Mouse (Mus musculus): ENCODE measurements at regions not wholly inside any gene's neighbourhood (a gene's known extent, or its start where the extent isn't known, plus 50 kb on each side); places are given as distances from the start of the nearest gene placed in this dataset.

- DNase-seq (peak; percentile 26), ATAC-seq (0 out of 2 replicates have a peak, but pooled peaks have one; percentile 43)
- Histone ChIP-seq H3K4me1 (ENCODE audit: insufficient read depth) (no peaks in the 10 kb centered on the region), H3K9ac (replicated peaks) (no peak overlapping the region), H3K27me3 (ENCODE audit: insufficient read depth, low read length) (no peaks in the 10 kb centered on the region), H3K4me3 (ENCODE audit: low read depth, low read length) (no peak overlapping the region), H3K36me3 (replicated peaks; ENCODE audit: insufficient read depth, low read length) (no peaks in the 10 kb centered on the region), H3K27ac (ENCODE audit: low read depth) (no peak overlapping the region), H3K4me2 (ENCODE audit: low read depth, low read length) (no peak overlapping the region), H3K9me3 (ENCODE audit: low read length) (no peaks in the 10 kb centered on the region)
- WGBS (ENCODE audit: insufficient replicate concordance), result 18% methylated on average over 14 of the region's 14 CpGs
- no peak for TF ChIP-seq CTCF (IDR thresholded peaks at IDR 0.05; ENCODE audit: low read depth)
- no peak for TF ChIP-seq EP300 (IDR thresholded peaks at IDR 0.05; ENCODE audit: low read depth)
Measured at GRCm38 (mm10) chr3:38357905-38358491, 126.6 kb downstream of the Ankrd50 start.

GRCm38 (mm10) chr3:38344283-38344682, 140.4 kb downstream of the Ankrd50 start:
- 17% methylated on average over 2 of the region's 2 CpGs for WGBS (ENCODE audit: insufficient replicate concordance)
- no peaks in the 10 kb centered on the region for H3K9me3 ChIP-seq (ENCODE audit: low read length)
- TF ChIP-seq CTCF (IDR thresholded peaks at IDR 0.05; ENCODE audit: low read depth) (no peak), EP300 (IDR thresholded peaks at IDR 0.05; ENCODE audit: low read depth) (no peak)
- H3K27ac ChIP-seq (ENCODE audit: low read depth), result no peak overlapping the region
- no peaks in the 10 kb centered on the region for H3K36me3 ChIP-seq (replicated peaks; ENCODE audit: insufficient read depth, low read length)
- H3K4me3 ChIP-seq (ENCODE audit: low read depth, low read length), result no peak overlapping the region
- no peaks in the 10 kb centered on the region for H3K27me3 ChIP-seq (ENCODE audit: insufficient read depth, low read length)
- ATAC-seq (no peak), DNase-seq (no peak)
- H3K4me1 ChIP-seq (ENCODE audit: insufficient read depth), result no peaks in the 10 kb centered on the region
- H3K9ac ChIP-seq (replicated peaks), result no peak overlapping the region
- no peak overlapping the region for H3K4me2 ChIP-seq (ENCODE audit: low read depth, low read length)

- no peaks in the 10 kb centered on the region for H3K36me3 ChIP-seq (replicated peaks; ENCODE audit: insufficient read depth, low read length)
- H3K4me1 ChIP-seq (ENCODE audit: insufficient read depth), result no peaks in the 10 kb centered on the region
- DNase-seq (no peak), ATAC-seq (no peak)
- no peak overlapping the region for H3K4me2 ChIP-seq (ENCODE audit: low read depth, low read length)
- 82% methylated on average over 1 of the region's 1 CpGs for WGBS (ENCODE audit: insufficient replicate concordance)
- no peak for TF ChIP-seq EP300 (IDR thresholded peaks at IDR 0.05; ENCODE audit: low read depth)
- TF ChIP-seq CTCF (IDR thresholded peaks at IDR 0.05; ENCODE audit: low read depth), result no peak
- no peaks in the 10 kb centered on the region for H3K9me3 ChIP-seq (ENCODE audit: low read length)
- no peaks in the 10 kb centered on the region for H3K27me3 ChIP-seq (ENCODE audit: insufficient read depth, low read length)
- H3K9ac ChIP-seq (replicated peaks), result no peak overlapping the region
- H3K4me3 ChIP-seq (ENCODE audit: low read depth, low read length), result no peak overlapping the region
- H3K27ac ChIP-seq (ENCODE audit: low read depth), result no peak overlapping the region
Measured at GRCm38 (mm10) chr3:38341666-38342065, 143.0 kb downstream of the Ankrd50 start.

- Histone ChIP-seq H3K4me1 (ENCODE audit: insufficient read depth) (no peaks in the 10 kb centered on the region), H3K4me3 (ENCODE audit: low read depth, low read length) (no peak overlapping the region), H3K27ac (ENCODE audit: low read depth) (no peak overlapping the region), H3K9ac (replicated peaks) (no peak overlapping the region), H3K4me2 (ENCODE audit: low read depth, low read length) (no peak overlapping the region), H3K36me3 (replicated peaks; ENCODE audit: insufficient read depth, low read length) (no peaks in the 10 kb centered on the region), H3K27me3 (ENCODE audit: insufficient read depth, low read length) (no peaks in the 10 kb centered on the region), H3K9me3 (ENCODE audit: low read length) (no peaks in the 10 kb centered on the region)
- ATAC-seq (no peak), DNase-seq (no peak)
- 66% methylated on average over 3 of the region's 3 CpGs for WGBS (ENCODE audit: insufficient replicate concordance)
- TF ChIP-seq EP300 (IDR thresholded peaks at IDR 0.05; ENCODE audit: low read depth) (no peak), CTCF (IDR thresholded peaks at IDR 0.05; ENCODE audit: low read depth) (no peak)
Measured at GRCm38 (mm10) chr3:38333321-38333910, 151.2 kb downstream of the Ankrd50 start.

GRCm38 (mm10) chr3:38331169-38331568, 153.5 kb downstream of the Ankrd50 start:
- H3K4me3 ChIP-seq (ENCODE audit: low read depth, low read length), result no peak overlapping the region
- H3K27me3 ChIP-seq (ENCODE audit: insufficient read depth, low read length), result no peaks in the 10 kb centered on the region
- ATAC-seq (no peak), DNase-seq (no peak)
- no peaks in the 10 kb centered on the region for H3K4me1 ChIP-seq (ENCODE audit: insufficient read depth)
- H3K27ac ChIP-seq (ENCODE audit: low read depth), result no peak overlapping the region
- H3K36me3 ChIP-seq (replicated peaks; ENCODE audit: insufficient read depth, low read length), result no peaks in the 10 kb centered on the region
- H3K9ac ChIP-seq (replicated peaks), result no peak overlapping the region
- no peaks in the 10 kb centered on the region for H3K9me3 ChIP-seq (ENCODE audit: low read length)
- no peak for TF ChIP-seq CTCF (IDR thresholded peaks at IDR 0.05; ENCODE audit: low read depth)
- no peak for TF ChIP-seq EP300 (IDR thresholded peaks at IDR 0.05; ENCODE audit: low read depth)
- no peak overlapping the region for H3K4me2 ChIP-seq (ENCODE audit: low read depth, low read length)

- Histone ChIP-seq H3K27ac (ENCODE audit: low read depth) (no peak overlapping the region), H3K9ac (replicated peaks) (no peak overlapping the region), H3K9me3 (ENCODE audit: low read length) (no peaks in the 10 kb centered on the region), H3K36me3 (replicated peaks; ENCODE audit: insufficient read depth, low read length) (no peaks in the 10 kb centered on the region), H3K4me2 (ENCODE audit: low read depth, low read length) (no peak overlapping the region), H3K4me3 (ENCODE audit: low read depth, low read length) (no peak overlapping the region), H3K27me3 (ENCODE audit: insufficient read depth, low read length) (no peaks in the 10 kb centered on the region), H3K4me1 (ENCODE audit: insufficient read depth) (no peaks in the 10 kb centered on the region)
- WGBS (ENCODE audit: insufficient replicate concordance), result 67% methylated on average over 2 of the region's 2 CpGs
- ATAC-seq, result no peak
- DNase-seq, result no peak
- TF ChIP-seq CTCF (IDR thresholded peaks at IDR 0.05; ENCODE audit: low read depth) (no peak), EP300 (IDR thresholded peaks at IDR 0.05; ENCODE audit: low read depth) (no peak)
Measured at GRCm38 (mm10) chr3:38327286-38327685, 157.4 kb downstream of the Ankrd50 start.
